Mouse (Mus musculus): ENCODE measurements around the gene Olfr1164. TPM values are rescaled to one million over a fixed set of nuclear protein-coding genes. Genes with fewer than 3 reads are reported as not detected.

Gene Olfr1164
- not detected in 2 replicates for polyA plus RNA-seq (2012; rRNA removed)

- Histone ChIP-seq H3K4me3 (replicated peaks; ENCODE audit: insufficient read depth, low read depth, low read length) (no peak within 1 kb of the TSS), H3K4me1 (ENCODE audit: control insufficient read depth, insufficient read depth, low read length) (no peaks in the 10 kb centered on the region), H3K27ac (ENCODE audit: insufficient read depth, low read length) (no peak within 1 kb of the TSS), H3K27me3 (ENCODE audit: control insufficient read depth, insufficient read depth, low read length) (no peaks in the 10 kb centered on the region)
- no peak for TF ChIP-seq POLR2A (IDR thresholded peaks at IDR 0.05; ENCODE audit: borderline replicate concordance, insufficient read depth, low read length)
- TF ChIP-seq CTCF (IDR thresholded peaks at IDR 0.05; ENCODE audit: borderline replicate concordance, insufficient read depth, low read depth, low read length) = no peak
- WGBS = 68% methylated on average over 4 of the region's 4 CpGs
- DNase-seq = no peak
Measured at GRCm38 (mm10) chr2:88093866-88094265, at the start of gene Olfr1164. TSS of gene Olfr1164 (minus strand) at chr2:88093966.

- H3K4me3 ChIP-seq (replicated peaks; ENCODE audit: insufficient read depth, low read depth, low read length) = no peak within 1 kb of the TSS
- H3K27ac ChIP-seq (ENCODE audit: insufficient read depth, low read length) = no peak within 1 kb of the TSS
- no peak for DNase-seq
- H3K4me1 ChIP-seq (ENCODE audit: control insufficient read depth, insufficient read depth, low read length) = no peaks in the 10 kb centered on the region
- no peaks in the 10 kb centered on the region for H3K27me3 ChIP-seq (ENCODE audit: control insufficient read depth, insufficient read depth, low read length)
- WGBS = 94% methylated on average over 1 of the region's 1 CpGs
- TF ChIP-seq CTCF (IDR thresholded peaks at IDR 0.05; ENCODE audit: borderline replicate concordance, insufficient read depth, low read depth, low read length) = no peak
- TF ChIP-seq POLR2A (IDR thresholded peaks at IDR 0.05; ENCODE audit: borderline replicate concordance, insufficient read depth, low read length) = no peak
Measured at GRCm38 (mm10) chr2:88128172-88128571, 34.4 kb upstream of the Olfr1164 start, which contains the start of gene Olfr1166. TSS of gene Olfr1166 (minus strand) at chr2:88128272.

GRCm38 (mm10) chr2:88071730-88072129 is 22.0 kb downstream of the Olfr1164 start, which contains the start of gene Olfr1163:
TSS of gene Olfr1163 (minus strand) at chr2:88071830.
- Histone ChIP-seq H3K27ac (ENCODE audit: insufficient read depth, low read length) (no peak within 1 kb of the TSS), H3K27me3 (ENCODE audit: control insufficient read depth, insufficient read depth, low read length) (no peaks in the 10 kb centered on the region), H3K4me3 (replicated peaks; ENCODE audit: insufficient read depth, low read depth, low read length) (no peak within 1 kb of the TSS), H3K4me1 (ENCODE audit: control insufficient read depth, insufficient read depth, low read length) (no peaks in the 10 kb centered on the region)
- no peak for DNase-seq
- TF ChIP-seq POLR2A (IDR thresholded peaks at IDR 0.05; ENCODE audit: borderline replicate concordance, insufficient read depth, low read length) (no peak), CTCF (IDR thresholded peaks at IDR 0.05; ENCODE audit: borderline replicate concordance, insufficient read depth, low read depth, low read length) (no peak)

GRCm38 (mm10) chr2:88063587-88063986 is 30.2 kb downstream of the Olfr1164 start:
- Histone ChIP-seq H3K27ac (ENCODE audit: insufficient read depth, low read length) (no peak overlapping the region), H3K27me3 (ENCODE audit: control insufficient read depth, insufficient read depth, low read length) (no peaks in the 10 kb centered on the region), H3K4me1 (ENCODE audit: control insufficient read depth, insufficient read depth, low read length) (no peaks in the 10 kb centered on the region), H3K4me3 (replicated peaks; ENCODE audit: insufficient read depth, low read depth, low read length) (no peak overlapping the region)
- WGBS = 84% methylated on average over 2 of the region's 2 CpGs
- no peak for DNase-seq
- no peak for TF ChIP-seq POLR2A (IDR thresholded peaks at IDR 0.05; ENCODE audit: borderline replicate concordance, insufficient read depth, low read length)
- TF ChIP-seq CTCF (IDR thresholded peaks at IDR 0.05; ENCODE audit: borderline replicate concordance, insufficient read depth, low read depth, low read length) = no peak

- no peak within 1 kb of the TSS for H3K27ac ChIP-seq (ENCODE audit: insufficient read depth, low read length)
- 70% methylated on average over 1 of the region's 1 CpGs for WGBS
- H3K27me3 ChIP-seq (ENCODE audit: control insufficient read depth, insufficient read depth, low read length) = no peaks in the 10 kb centered on the region
- no peak for TF ChIP-seq CTCF (IDR thresholded peaks at IDR 0.05; ENCODE audit: borderline replicate concordance, insufficient read depth, low read depth, low read length)
- no peak for TF ChIP-seq POLR2A (IDR thresholded peaks at IDR 0.05; ENCODE audit: borderline replicate concordance, insufficient read depth, low read length)
- H3K4me1 ChIP-seq (ENCODE audit: control insufficient read depth, insufficient read depth, low read length) = no peaks in the 10 kb centered on the region
- no peak within 1 kb of the TSS for H3K4me3 ChIP-seq (replicated peaks; ENCODE audit: insufficient read depth, low read depth, low read length)
- DNase-seq = no peak
Measured at GRCm38 (mm10) chr2:88051029-88051428, 42.7 kb downstream of the Olfr1164 start, which contains the start of gene Olfr1162. TSS of gene Olfr1162 (minus strand) at chr2:88051129.

Other genes with a start within 250 kb of the Olfr1164 start
- not detected in 2 replicates for gene Olfr1150-ps1, start 250.0 kb downstream of the Olfr1164 start, polyA plus RNA-seq (2012; rRNA removed)
- not detected in 2 replicates for gene Olfr1151, start 238.1 kb downstream of the Olfr1164 start, polyA plus RNA-seq (2012; rRNA removed)
- not detected in 2 replicates for gene Olfr1152, start 227.5 kb downstream of the Olfr1164 start, polyA plus RNA-seq (2012; rRNA removed)
- not detected in 2 replicates for gene Olfr1153, start 199.0 kb downstream of the Olfr1164 start, polyA plus RNA-seq (2012; rRNA removed)
- not detected in 2 replicates for gene Olfr1154, start 188.8 kb downstream of the Olfr1164 start, polyA plus RNA-seq (2012; rRNA removed)
- gene Olfr1155, start 148.8 kb downstream of the Olfr1164 start, polyA plus RNA-seq (2012; rRNA removed) = not detected in 2 replicates
- gene Olfr1156, start 140.9 kb downstream of the Olfr1164 start, polyA plus RNA-seq (2012; rRNA removed) = not detected in 2 replicates
- not detected in 2 replicates for gene Olfr1157, start 125.7 kb downstream of the Olfr1164 start, polyA plus RNA-seq (2012; rRNA removed)
- not detected in 2 replicates for gene Olfr74, start 119.3 kb downstream of the Olfr1164 start, polyA plus RNA-seq (2012; rRNA removed)
- gene Olfr1158, start 103.9 kb downstream of the Olfr1164 start, polyA plus RNA-seq (2012; rRNA removed) = not detected in 2 replicates
- not detected in 2 replicates for gene Olfr1160, start 85.7 kb downstream of the Olfr1164 start, polyA plus RNA-seq (2012; rRNA removed)
- not detected in 2 replicates for gene Olfr1161, start 71.2 kb downstream of the Olfr1164 start, polyA plus RNA-seq (2012; rRNA removed)
- gene Olfr73, start 56.3 kb downstream of the Olfr1164 start, polyA plus RNA-seq (2012; rRNA removed) = not detected in 2 replicates
- gene Olfr1162, start 42.8 kb downstream of the Olfr1164 start, polyA plus RNA-seq (2012; rRNA removed) = not detected in 2 replicates
- gene Olfr1163, start 22.1 kb downstream of the Olfr1164 start, polyA plus RNA-seq (2012; rRNA removed) = not detected in 2 replicates
- gene Olfr1166, start 34.3 kb upstream of the Olfr1164 start, polyA plus RNA-seq (2012; rRNA removed) = not detected in 2 replicates
- gene Olfr1167, start 61.2 kb upstream of the Olfr1164 start, polyA plus RNA-seq (2012; rRNA removed) = not detected in 2 replicates
- gene Olfr1168, start 87.9 kb upstream of the Olfr1164 start, polyA plus RNA-seq (2012; rRNA removed) = not detected in 2 replicates
- gene Olfr1170, start 134.4 kb upstream of the Olfr1164 start, polyA plus RNA-seq (2012; rRNA removed) = not detected in 2 replicates
- not detected in 2 replicates for gene Olfr1173, start 185.9 kb upstream of the Olfr1164 start, polyA plus RNA-seq (2012; rRNA removed)
- gene Olfr1174-ps, start 221.2 kb upstream of the Olfr1164 start, polyA plus RNA-seq (2012; rRNA removed) = not detected in 2 replicates
- gene Olfr1175-ps, start 233.2 kb upstream of the Olfr1164 start, polyA plus RNA-seq (2012; rRNA removed) = not detected in 2 replicates
- not detected in 2 replicates for gene Olfr1176, start 242.8 kb upstream of the Olfr1164 start, polyA plus RNA-seq (2012; rRNA removed)

Measured in cerebellum, adult 2 months (tissue).